Mouse (Mus musculus): ENCODE measurements around the gene Wdtc1. TPM values are rescaled to one million over a fixed set of nuclear protein-coding genes. Genes with fewer than 3 reads are reported as not detected.

Wdtc1 gene
- total RNA-seq, 2 experiments from 2014 or later = 84.4 to 85.8 TPM

DNA sequence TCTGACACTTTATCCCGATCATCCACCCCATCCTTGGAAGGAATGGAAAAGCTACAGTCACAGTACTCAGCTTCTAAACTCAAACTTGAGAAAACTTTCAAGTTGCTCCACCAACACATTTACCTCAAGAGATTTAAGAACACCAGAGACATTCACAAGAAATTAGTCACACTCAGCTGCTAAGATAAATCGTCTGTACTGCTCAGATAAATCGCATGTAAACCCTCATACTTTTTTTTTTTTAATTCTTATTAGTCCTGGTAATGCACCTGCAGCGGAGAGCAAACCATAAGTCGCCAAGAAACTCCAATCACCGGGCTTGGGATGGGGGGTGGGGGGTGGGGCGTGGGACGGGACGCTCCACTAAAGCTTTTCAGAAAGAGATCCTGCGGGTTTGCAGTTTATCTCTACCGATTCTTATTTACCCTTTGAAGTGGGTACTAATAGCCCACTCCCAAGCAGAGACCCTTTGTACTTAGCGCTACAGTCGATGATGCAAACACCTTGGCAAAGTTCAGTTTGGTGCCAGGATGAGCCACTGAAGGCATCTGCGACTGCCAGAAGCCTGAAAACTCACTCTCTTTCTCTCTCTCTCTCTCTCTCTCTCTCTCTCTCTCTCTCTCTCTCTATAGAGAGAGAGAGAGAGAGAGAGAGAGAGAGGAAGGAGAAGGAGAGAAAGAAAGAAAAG lies 15.3 kb downstream of the Wdtc1 start:
- no peak for DNase-seq (ENCODE audit: extremely low spot score in 1 of 2, low spot score in 1 of 2)

- no peak for DNase-seq (ENCODE audit: extremely low spot score in 1 of 2, low spot score in 1 of 2)
Observed at GRCm38 (mm10) chr4:133333306-133333705, 20.0 kb downstream of the Wdtc1 start.

DNA sequence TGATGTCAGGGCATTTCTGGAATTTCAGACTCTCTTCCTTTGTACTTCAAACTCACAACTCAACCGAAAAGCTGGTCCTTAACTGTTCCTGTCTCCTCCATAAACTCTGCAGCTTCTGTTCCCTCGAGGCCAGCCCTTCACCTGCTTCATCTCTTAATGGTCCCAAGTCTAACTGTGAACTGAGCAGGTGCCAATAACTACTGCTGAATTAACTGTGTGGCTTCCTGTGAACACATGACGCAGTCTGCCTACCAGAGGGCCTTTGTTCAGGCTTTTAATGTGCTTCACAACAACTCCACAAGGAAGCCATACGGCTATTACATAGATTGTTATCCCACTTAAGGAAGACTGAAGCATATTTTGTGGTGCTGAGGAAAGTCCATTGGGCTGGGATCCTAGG lies 23.0 kb downstream of the Wdtc1 start:
- no peak for DNase-seq (ENCODE audit: extremely low spot score in 1 of 2, low spot score in 1 of 2)

GRCm38 (mm10) chr4:133328129-133328528 lies 25.2 kb downstream of the Wdtc1 start:
- DNase-seq (ENCODE audit: extremely low spot score in 1 of 2, low spot score in 1 of 2) = no peak

GRCm38 (mm10) chr4:133319667-133320066 lies 33.6 kb downstream of the Wdtc1 start:
- DNase-seq (ENCODE audit: extremely low spot score in 1 of 2, low spot score in 1 of 2) = no peak

DNA sequence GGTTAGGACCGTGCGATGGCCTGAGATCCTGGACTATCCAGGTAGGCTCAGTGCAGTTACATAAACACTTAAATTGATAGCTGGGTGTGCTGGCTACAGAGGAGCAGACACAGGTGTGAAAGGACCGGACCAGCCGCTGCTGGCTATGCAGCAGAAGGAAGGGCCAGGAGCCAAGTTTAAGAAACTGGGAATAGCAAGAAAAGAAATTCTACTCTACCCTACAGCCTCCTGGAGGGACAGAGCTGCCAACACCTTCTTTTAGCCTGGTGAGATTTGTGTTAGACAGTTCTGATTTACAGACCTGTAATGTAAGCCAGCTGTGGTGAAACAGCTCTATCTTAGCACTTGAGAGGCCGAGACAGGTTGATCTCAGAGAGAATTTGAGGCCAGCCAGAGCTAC lies 37.3 kb downstream of the Wdtc1 start:
- no peak for DNase-seq (ENCODE audit: extremely low spot score in 1 of 2, low spot score in 1 of 2)

- no peak for DNase-seq (ENCODE audit: extremely low spot score in 1 of 2, low spot score in 1 of 2)
Observed at GRCm38 (mm10) chr4:133314896-133315295, 38.4 kb downstream of the Wdtc1 start.

- DNase-seq (ENCODE audit: extremely low spot score in 1 of 2, low spot score in 1 of 2) = peak; percentile 90 to 99
Observed at GRCm38 (mm10) chr4:133309948-133310347, 43.3 kb downstream of the Wdtc1 start.

- peak in 1 of 2 experiments; percentile 64 for DNase-seq (ENCODE audit: extremely low spot score in 1 of 2, low spot score in 1 of 2)
Observed at GRCm38 (mm10) chr4:133307331-133307730, 46.0 kb downstream of the Wdtc1 start.

GRCm38 (mm10) chr4:133305825-133306224 lies 47.5 kb downstream of the Wdtc1 start:
- no peak for DNase-seq (ENCODE audit: extremely low spot score in 1 of 2, low spot score in 1 of 2)

- DNase-seq (ENCODE audit: extremely low spot score in 1 of 2, low spot score in 1 of 2) = no peak
Observed at GRCm38 (mm10) chr4:133304770-133305169, 48.5 kb downstream of the Wdtc1 start.

- no peak for DNase-seq (ENCODE audit: extremely low spot score in 1 of 2, low spot score in 1 of 2)
Observed at GRCm38 (mm10) chr4:133302668-133303067, 50.6 kb downstream of the Wdtc1 start.

DNA sequence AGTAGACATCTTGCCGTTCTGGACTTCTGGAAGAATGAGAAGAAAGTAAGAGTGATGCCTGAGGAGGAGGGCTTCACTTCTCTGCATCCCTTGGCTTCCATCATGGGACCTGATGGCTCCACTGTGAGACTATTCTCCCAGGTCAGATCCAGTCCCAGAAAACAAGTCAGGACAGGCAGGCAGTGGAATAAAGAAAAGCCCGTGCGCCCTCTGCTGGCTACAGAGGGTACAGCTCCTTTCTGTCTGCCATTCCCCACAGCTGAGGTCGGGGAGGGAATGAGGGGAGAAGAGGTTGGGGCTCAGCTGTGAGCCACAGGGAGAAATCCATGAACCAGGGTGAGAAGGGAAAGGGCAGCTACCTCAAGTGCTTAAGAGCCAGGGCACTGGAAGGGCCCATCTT lies 51.5 kb downstream of the Wdtc1 start:
- peak; percentile 71 to 89 for DNase-seq (ENCODE audit: extremely low spot score in 1 of 2, low spot score in 1 of 2)

DNA sequence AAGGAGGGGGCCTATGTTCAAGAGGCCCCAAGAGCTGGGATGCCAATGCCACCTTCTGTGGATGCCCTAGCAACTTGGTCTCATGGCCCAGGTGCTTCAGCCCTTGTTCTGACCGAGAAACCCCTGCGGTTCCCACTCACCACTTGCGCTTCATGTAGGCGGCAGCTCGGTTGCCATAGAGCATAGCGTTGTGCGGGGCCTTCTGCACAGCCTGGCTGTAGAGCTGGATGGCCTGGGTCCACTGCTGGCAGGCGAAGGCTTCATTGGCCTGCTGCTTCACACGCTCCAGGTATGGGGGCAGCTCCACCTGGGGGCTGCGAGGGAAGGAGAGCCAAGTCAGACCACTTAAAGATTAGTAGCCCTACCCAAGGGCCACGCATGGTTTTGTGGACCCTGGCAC lies 52.9 kb downstream of the Wdtc1 start:
- DNase-seq (ENCODE audit: extremely low spot score in 1 of 2, low spot score in 1 of 2) = no peak

- DNase-seq (ENCODE audit: extremely low spot score in 1 of 2, low spot score in 1 of 2) = no peak
Observed at GRCm38 (mm10) chr4:133299701-133300100, 53.6 kb downstream of the Wdtc1 start.

DNA sequence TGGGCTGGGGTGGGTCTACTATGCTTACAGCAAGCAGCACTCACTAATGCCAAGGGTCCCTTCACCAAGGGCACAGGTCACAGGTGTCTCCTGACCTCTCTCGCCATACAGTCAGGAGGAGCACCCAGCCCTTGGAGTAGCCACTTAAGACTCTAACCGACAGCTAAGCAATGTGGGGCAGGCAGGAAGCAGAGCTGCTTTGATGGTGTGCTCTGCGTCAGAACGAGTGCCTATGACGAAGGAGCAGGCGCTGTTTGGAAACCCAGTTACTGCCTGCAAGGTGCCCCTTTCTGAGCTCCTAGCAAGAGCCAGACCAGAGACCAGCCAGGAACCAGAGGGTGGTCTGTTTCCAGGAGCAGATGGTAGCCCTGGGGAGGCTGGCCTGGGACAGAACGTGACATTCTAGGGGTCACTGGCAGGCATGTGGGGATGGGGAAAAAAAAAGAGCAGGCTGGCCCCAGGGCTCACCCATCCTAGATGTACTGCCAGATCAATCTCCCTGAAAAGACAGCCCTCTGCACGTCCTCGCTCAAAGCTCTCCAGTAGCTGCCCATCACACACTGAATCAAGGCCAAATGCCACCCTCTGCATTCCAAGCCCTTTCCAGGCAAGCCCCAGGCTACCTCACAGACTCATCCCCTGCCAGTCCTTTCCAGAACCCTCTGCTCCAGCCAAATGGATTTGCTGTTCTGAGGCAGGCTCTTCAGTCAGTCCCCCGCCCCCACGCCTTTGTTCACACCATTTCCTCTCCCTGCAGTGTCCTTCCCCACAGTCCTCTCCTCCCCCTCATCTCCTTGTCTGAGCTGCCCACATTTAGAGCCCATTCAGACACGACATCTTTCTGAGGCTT lies 54.5 kb downstream of the Wdtc1 start:
- DNase-seq (ENCODE audit: extremely low spot score in 1 of 2, low spot score in 1 of 2) = peak in 1 of 2 experiments; percentile 36

DNA sequence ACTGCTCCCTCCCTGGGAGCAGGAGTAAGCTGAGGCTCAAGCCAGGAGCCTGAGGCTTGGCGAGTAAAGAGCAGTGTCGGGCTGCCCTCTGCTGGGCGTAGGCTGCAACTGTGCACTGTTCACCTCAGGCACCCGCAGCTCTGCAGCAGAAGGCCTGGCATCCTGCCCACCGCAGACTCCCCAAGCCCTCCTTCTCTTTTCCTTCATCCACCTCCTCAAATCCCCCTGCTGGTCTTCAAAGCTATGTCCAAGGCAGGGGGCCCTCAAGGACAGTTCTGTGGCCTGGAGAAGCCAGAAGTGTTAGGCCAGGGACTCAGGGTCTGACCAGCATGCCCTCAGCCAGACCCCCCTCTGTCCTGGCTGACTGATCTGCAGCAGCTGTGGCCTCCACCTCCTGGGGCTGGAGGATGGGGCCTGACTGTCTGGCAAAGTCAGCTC lies 55.5 kb downstream of the Wdtc1 start:
- DNase-seq (ENCODE audit: extremely low spot score in 1 of 2, low spot score in 1 of 2) = peak; percentile 79 to 86

GRCm38 (mm10) chr4:133297360-133297759 lies 55.9 kb downstream of the Wdtc1 start:
- peak in 1 of 2 experiments; percentile 35 for DNase-seq (ENCODE audit: extremely low spot score in 1 of 2, low spot score in 1 of 2)

DNA sequence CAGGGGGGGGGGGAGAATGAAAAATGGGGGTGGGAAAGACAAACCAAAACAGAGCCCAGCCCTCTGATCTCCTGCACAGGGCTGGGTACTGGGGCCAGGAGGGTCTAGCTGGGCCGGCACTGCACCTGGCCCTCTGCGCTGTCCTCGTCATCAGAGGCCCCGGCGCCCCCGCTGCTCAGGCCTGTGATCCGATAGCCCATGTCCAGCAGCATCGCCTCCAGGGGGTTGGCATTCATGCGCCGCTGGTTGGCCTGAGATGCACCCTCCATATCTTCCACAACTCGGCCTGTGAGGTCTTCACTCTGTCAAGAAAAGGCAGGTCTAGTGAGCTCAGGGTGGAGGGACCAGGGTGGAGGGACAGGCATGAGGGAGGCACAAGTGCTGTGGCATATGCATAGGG lies 59.2 kb downstream of the Wdtc1 start:
- no peak for DNase-seq (ENCODE audit: extremely low spot score in 1 of 2, low spot score in 1 of 2)

- DNase-seq (ENCODE audit: extremely low spot score in 1 of 2, low spot score in 1 of 2) = no peak
Observed at GRCm38 (mm10) chr4:133292901-133293843, 60.1 kb downstream of the Wdtc1 start.

DNA sequence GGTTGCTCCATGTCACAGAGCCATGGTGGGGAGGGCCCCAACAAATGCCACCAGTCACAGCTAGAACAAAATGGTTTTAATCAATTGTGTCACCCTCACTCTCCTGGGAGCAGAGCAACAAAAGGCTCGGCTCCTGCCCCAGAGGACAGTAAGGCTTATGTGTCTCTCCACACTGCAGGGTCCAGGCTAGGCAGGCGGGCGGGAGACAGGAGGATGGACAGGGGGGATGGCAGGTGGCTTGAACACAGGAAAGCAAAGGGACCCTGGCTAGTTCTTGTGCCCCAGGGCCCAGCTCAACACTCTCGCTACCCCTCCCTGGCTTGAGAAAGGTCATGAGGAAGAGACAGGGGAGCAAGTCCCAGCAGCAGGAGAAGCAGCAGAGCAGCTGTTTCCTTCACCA lies 60.9 kb downstream of the Wdtc1 start:
- no peak for DNase-seq (ENCODE audit: extremely low spot score in 1 of 2, low spot score in 1 of 2)
